Mouse (Mus musculus) heart, adult 2 months (tissue): Measurements from ENCODE around the gene Rab1a.

Experiments
- CTCF ChIP-seq: fragments of 200-600 bp; IDR thresholded peaks from 2 replicates; pipeline ENCODE4 v1.8.1; 2022; ENCODE audit warnings: antibody characterized with exemption, mild to moderate bottlenecking, moderate library complexity
- EP300 ChIP-seq: fragments of 200-500 bp; IDR thresholded peaks from 2 replicates; pipeline ENCODE4 v1.6.1; 2011; ENCODE audit warnings: low read depth, low read length, control low read depth; ENCODE audit not compliant: insufficient read depth
- POLR2A ChIP-seq: fragments of 200-500 bp; IDR thresholded peaks from 2 replicates; pipeline ENCODE4 v1.6.1; 2011; ENCODE audit warnings: mild to moderate bottlenecking, low read depth, low read length, control low read depth; ENCODE audit not compliant: insufficient read depth

GRCm38 (mm10) chr11:20232016-20232755, 31.0 kb downstream of the Rab1a start:
- TF ChIP-seq POLR2A (no peak), EP300 (no peak), CTCF (no peak)
